Mouse (Mus musculus) G1E (cell line): ENCODE results near the gene Fsip1. TPM values are rescaled to one million over a fixed set of nuclear protein-coding genes. Genes with fewer than 3 reads are reported as not detected.
A peak's percentile ranks its signal among the peaks of the same experiment; 100 is the strongest.

Source experiments
- ATAC-seq: 2 replicates; pipeline ENCODE4 v1.8.0; 2016; ENCODE audit warnings: mild to moderate bottlenecking; ENCODE audit not compliant: insufficient number of reproducible peaks, poor library complexity, low FRiP score, severe bottlenecking; ENCODE audit errors: extremely low read depth
- DNase-seq: peaks from one replicate; pipeline ENCODE4 v3.0.0; 2012; ENCODE audit warnings: low spot score
- H3K27me3 ChIP-seq: 2 replicates; pipeline ENCODE4 v1.6.1; 2012; ENCODE audit warnings: mild to moderate bottlenecking, low read length, inconsistent platforms; ENCODE audit not compliant: insufficient read depth
- H3K36me3 ChIP-seq: replicated peaks from 2 replicates; pipeline ENCODE3; 2012; ENCODE audit warnings: mild to moderate bottlenecking, inconsistent platforms
- H3K4me1 ChIP-seq: 2 replicates; pipeline ENCODE4 v1.6.1; 2012; ENCODE audit warnings: low read depth, low read length, inconsistent platforms, mixed read lengths; ENCODE audit not compliant: insufficient read depth
- H3K4me3 ChIP-seq: 2 replicates; pipeline ENCODE4 v1.5.1; 2012; ENCODE audit warnings: low read depth, mild to moderate bottlenecking, inconsistent platforms, low read length, moderate library complexity, mixed read lengths
- H3K9me3 ChIP-seq: replicated peaks from 2 replicates; pipeline ENCODE4 v1.6.1; 2012; ENCODE audit warnings: inconsistent platforms
- CTCF ChIP-seq: IDR thresholded peaks from 2 replicates; pipeline ENCODE4 v1.5.1; 2012; ENCODE audit warnings: low read depth, low read length, inconsistent platforms, mixed read lengths
- GATA1 ChIP-seq: IDR thresholded peaks from 2 replicates; pipeline ENCODE4 v1.6.1; 2012; ENCODE audit warnings: borderline replicate concordance, low read length, inconsistent platforms, mixed read lengths
- GATA2 ChIP-seq: IDR thresholded peaks from 2 replicates; pipeline ENCODE4 v1.6.1; 2012; ENCODE audit warnings: low read depth, low read length, inconsistent platforms, borderline replicate concordance
- POLR2AphosphoS5 ChIP-seq: IDR thresholded peaks from 2 replicates; pipeline ENCODE4 v1.6.1; 2012; ENCODE audit warnings: low read depth, low read length, inconsistent platforms; ENCODE audit not compliant: insufficient replicate concordance
- TAL1 ChIP-seq: conservative IDR thresholded peaks from 2 replicates; pipeline ENCODE4 v1.6.1; 2012; ENCODE audit warnings: low read depth, low read length, inconsistent platforms, mixed read lengths
- polyA plus RNA-seq: library from polyadenylated mRNA; stranded (reverse); fragments of >175 nt; gene quantifications from 2 replicates; pipeline ENCODE4 v1.2.3, GENCODE M21; 2012
- total RNA-seq, 2 experiments: library from RNA; stranded (forward) in 1 of 2; stranded (reverse) in 1 of 2; fragments of 200-1000 nt in 1 of 2; fragments of >200 nt in 1 of 2; fragmentation: Nextera tagmentation in 1 of 2; gene quantifications; 2 replicates each; pipeline ENCODE4 v1.2.3; 2014 to 2017

The Fsip1 gene
- total and polyA plus RNA-seq, 3 experiments: 0.27 TPM; not detected in 2

DNA sequence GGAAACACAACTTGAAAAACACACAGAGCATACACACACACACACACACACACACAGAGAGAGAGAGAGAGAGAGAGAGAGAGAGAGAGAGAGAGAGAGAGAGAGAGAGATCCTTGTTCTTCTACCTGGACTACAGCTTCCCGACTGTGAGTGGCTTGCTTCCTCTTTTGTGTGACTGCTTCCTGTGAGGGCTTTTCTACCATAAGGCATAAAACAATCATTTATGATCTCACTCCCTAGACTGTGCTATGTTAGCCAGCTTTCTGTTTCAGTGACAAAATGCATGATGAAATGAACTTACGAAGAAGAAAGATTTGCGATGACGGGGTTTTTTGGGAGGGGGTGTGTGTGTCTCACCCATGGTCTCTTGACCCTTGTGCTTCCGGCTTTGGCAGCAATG, 3.0 kb upstream of the Fsip1 start:
- no peaks in the 10 kb centered on the region for H3K27me3 ChIP-seq
- DNase-seq: no peak
- no peak for TF ChIP-seq TAL1
- no peak for TF ChIP-seq POLR2AphosphoS5
- no peak for TF ChIP-seq GATA1
- no peak for TF ChIP-seq GATA2
- no peak for TF ChIP-seq CTCF
- no peak for ATAC-seq
- no peaks in the 10 kb centered on the region for H3K4me1 ChIP-seq
- no peak overlapping the region for H3K4me3 ChIP-seq
- no peaks in the 10 kb centered on the region for H3K36me3 ChIP-seq
- H3K9me3 ChIP-seq: no peaks in the 10 kb centered on the region

DNA sequence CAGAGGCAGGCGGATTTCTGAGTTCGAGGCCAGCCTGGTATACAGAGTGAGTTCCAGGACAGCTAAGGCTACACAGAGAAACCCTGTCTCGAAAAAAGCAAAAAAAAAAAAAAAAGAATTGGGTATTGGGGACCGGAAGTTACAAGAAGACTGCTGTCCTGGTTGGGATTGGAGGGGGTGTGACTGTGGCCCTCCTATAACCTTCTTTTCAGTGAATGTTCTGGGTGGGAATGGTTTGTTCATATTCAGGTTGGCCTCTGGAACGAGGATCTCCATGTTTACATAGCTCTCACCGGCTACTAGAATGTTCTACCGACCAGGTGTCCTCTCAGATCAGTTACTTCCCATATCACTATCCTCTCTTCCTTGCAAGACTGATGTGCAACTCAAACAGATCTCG, 328 bp upstream of the Fsip1 start:
- ATAC-seq: no peak
- Histone ChIP-seq H3K4me1 (no peaks in the 10 kb centered on the region), H3K4me3 (no peak overlapping the region), H3K9me3 (no peaks in the 10 kb centered on the region), H3K36me3 (no peaks in the 10 kb centered on the region), H3K27me3 (no peaks in the 10 kb centered on the region)
- TF ChIP-seq CTCF (no peak), GATA1 (no peak)
- DNase-seq: no peak

DNA sequence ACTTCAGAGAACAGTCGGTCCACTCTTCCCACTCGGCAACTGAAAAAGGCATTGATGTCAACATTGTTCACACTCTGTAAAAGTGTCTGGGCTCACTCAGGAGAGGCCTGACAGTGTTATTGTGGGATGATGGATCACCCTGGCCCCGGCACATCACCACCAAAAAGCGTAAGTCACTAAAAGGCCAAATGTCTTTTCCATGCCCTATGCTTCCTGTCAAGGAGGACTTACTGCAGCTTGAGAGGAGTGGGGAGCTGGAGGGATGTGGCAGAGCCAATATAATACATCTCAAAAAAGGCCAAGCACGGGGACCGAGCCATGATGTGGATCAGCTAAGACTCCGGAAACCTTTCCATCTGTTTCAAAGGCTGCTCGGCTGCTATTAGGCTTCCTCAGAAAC, 2.2 kb downstream of the Fsip1 start:
- DNase-seq (no peak), ATAC-seq (no peak)
- Histone ChIP-seq H3K36me3 (no peaks in the 10 kb centered on the region), H3K4me1 (no peaks in the 10 kb centered on the region), H3K9me3 (no peaks in the 10 kb centered on the region), H3K27me3 (no peaks in the 10 kb centered on the region), H3K4me3 (no peak overlapping the region)
- TF ChIP-seq GATA2 (no peak), POLR2AphosphoS5 (no peak), GATA1 (no peak), CTCF (no peak), TAL1 (no peak)

DNA sequence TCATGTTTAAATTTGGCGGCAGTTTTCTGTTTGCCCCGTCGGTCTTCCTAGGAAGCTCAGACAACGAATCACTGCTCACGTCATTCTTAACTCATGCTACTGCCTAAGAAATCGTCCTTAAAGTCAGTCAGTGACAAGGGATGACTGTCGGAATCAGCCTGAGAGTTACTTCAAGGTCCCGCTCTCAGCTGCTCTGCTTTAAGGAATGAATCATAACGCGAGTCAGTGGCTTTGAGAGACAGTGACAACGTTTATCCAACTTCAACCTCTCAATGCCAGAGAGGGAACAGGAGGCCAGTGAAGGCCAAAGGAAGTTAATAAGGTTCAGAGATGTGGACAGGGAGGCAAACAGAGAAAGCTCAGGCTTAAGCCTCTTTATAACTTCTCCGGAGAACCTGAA, 7.8 kb downstream of the Fsip1 start:
- no peak overlapping the region for H3K4me3 ChIP-seq
- no peaks in the 10 kb centered on the region for H3K9me3 ChIP-seq
- no peaks in the 10 kb centered on the region for H3K36me3 ChIP-seq
- no peak for DNase-seq
- no peak for ATAC-seq
- no peaks in the 10 kb centered on the region for H3K4me1 ChIP-seq
- H3K27me3 ChIP-seq: no peaks in the 10 kb centered on the region
- TF ChIP-seq GATA2 (no peak), GATA1 (no peak), CTCF (no peak), TAL1 (no peak), POLR2AphosphoS5 (no peak)

DNA sequence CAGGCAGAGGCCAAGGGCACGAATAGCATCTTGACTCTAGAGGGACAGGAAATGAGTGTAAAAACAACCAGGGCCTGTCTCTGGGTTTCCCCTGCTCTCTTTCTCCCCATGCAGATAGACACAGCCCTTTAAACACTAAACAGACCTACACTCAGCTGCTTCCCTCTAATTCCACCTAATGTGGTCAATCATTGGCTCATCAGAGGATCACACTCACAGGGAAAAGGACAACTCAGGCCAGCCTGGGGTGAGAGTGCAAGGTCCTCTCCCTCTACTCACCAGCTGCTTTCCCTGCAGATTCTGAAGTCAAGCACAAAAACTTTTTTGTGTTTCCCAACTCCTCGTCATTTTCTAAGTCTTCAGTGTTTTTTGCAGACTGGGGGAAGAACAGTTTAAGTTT, 8.8 kb downstream of the Fsip1 start:
- Histone ChIP-seq H3K36me3 (no peaks in the 10 kb centered on the region), H3K27me3 (no peaks in the 10 kb centered on the region), H3K9me3 (no peaks in the 10 kb centered on the region), H3K4me3 (no peak overlapping the region), H3K4me1 (no peaks in the 10 kb centered on the region)
- ATAC-seq (no peak), DNase-seq (no peak)
- TF ChIP-seq POLR2AphosphoS5: no peak

DNA sequence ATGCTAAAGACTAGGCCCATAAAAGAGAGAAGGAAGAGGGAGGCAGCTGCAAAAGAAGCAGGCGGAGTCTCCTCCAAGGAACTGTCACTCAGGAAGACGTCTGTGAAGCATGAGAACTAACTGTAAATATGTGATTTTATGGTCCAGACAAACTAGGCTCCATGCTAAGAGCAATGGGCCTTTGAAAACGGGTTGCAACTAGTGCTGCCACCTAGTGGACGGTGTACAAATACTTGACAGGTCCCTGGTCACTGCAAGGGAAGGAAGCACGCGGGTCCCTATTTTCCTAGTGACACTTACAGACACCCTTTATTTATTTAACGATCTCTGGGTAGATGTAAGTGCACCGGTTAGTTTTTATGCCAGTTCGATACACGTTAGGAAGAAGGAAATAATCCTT, 10.9 kb downstream of the Fsip1 start:
- H3K4me1 ChIP-seq: no peaks in the 10 kb centered on the region
- TF ChIP-seq CTCF (peak; percentile 40; the same call in 1 of the 2 replicates), GATA2 (no peak)
- H3K4me3 ChIP-seq: no peak overlapping the region
- H3K36me3 ChIP-seq: no peaks in the 10 kb centered on the region
- DNase-seq: peak; percentile 25
- no peaks in the 10 kb centered on the region for H3K9me3 ChIP-seq
- no peaks in the 10 kb centered on the region for H3K27me3 ChIP-seq
- peak; percentile 45; the same call in 1 of the 2 replicates for ATAC-seq

DNA sequence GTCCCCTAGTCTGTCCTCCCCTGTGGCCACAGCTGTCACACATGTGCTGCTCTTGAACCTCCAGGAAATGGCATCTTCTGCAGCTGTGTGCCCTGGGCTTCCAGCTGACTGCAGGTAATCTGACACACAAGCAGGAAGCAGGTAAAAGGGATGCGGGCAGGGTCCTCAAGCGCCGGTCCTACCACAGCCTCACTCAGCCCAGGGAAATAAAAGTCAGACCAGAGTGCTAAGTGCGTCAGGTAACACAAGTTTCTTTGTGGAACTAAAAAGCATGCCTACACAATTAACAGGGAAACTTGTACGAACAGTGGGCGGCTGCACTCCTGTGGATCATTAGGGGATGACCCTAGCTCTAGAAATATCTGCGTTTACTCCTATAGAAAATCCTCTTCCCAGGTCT, 20.6 kb downstream of the Fsip1 start:
- no peaks in the 10 kb centered on the region for H3K9me3 ChIP-seq
- no peaks in the 10 kb centered on the region for H3K4me1 ChIP-seq
- H3K4me3 ChIP-seq: no peak overlapping the region
- DNase-seq (no peak), ATAC-seq (no peak)
- TF ChIP-seq CTCF: no peak
- no peak for TF ChIP-seq GATA2
- no peak for TF ChIP-seq GATA1
- TF ChIP-seq POLR2AphosphoS5: no peak
- no peak for TF ChIP-seq TAL1
- peaks cover 4% of the 10 kb centered on the region; the same call in 1 of the 2 replicates for H3K27me3 ChIP-seq
- no peaks in the 10 kb centered on the region for H3K36me3 ChIP-seq
